Mouse (Mus musculus): Measurements from ENCODE around the gene Tas2r126.

Gene Tas2r126

DNA sequence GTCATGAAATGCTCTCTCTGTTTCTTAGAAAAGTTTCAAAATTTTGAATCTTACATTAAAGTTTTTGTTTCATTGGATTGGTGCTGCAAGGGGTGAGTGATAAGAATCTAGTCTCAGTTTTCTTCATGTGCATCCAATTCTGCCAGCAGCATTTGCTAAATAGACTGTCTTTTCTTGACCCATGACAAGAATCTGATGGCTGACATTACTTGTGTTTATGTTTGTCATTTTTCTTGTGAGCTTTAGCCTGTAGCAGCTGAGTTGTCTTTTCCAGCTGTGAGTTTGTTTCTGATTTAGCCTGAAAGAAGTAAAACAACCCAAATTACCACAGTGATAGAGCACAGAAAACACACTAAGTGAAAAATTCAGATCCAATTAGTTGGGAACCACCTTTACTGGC is 50.3 kb downstream of the Tas2r126 start:
- intact Hi-C loops (cut with DNase I), result no loop called here

Measured in adrenal gland (tissue).